Mouse (Mus musculus) thymus, adult 18-20 months (tissue): Measurements from ENCODE around the gene Galnt3.

Source experiments
- DNase-seq, 2 experiments: peaks; one replicate each; pipeline ENCODE4 v3.0.0; 2022; ENCODE audit warnings: mixed read lengths in 2 of 2

Gene Galnt3

DNA sequence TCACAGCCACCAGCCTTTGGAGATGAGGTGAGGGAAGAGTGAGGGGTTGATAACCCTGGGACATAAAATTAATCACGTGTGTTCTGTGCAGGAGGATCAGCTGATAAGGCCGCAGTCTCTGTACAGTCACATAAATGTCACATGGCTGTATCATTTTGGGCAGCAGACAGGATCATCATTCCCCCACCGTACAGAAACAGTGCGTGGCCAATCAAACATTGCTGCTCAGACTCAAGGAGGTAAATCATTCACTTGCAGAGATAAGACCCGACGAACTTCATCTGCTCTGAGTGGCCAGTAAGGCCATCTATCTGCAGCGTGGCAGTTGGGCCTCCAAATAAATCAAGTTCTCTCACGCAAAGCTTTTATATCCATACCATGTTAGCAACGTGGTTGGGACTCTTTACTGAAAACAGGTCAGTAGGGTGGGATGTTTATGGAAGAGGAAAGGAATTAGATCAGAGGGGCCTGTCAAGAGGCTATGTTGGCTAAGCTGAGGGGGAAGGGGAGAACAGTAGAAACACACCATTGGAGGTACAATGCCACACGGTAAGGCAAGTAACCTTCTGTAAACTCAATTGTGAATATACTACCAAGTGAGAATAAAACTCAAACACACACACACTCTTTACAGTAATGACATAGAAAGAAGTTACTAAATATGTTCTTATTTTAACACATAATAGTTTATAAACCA, 20.9 kb downstream of the Galnt3 start:
- DNase-seq, result no peak

DNA sequence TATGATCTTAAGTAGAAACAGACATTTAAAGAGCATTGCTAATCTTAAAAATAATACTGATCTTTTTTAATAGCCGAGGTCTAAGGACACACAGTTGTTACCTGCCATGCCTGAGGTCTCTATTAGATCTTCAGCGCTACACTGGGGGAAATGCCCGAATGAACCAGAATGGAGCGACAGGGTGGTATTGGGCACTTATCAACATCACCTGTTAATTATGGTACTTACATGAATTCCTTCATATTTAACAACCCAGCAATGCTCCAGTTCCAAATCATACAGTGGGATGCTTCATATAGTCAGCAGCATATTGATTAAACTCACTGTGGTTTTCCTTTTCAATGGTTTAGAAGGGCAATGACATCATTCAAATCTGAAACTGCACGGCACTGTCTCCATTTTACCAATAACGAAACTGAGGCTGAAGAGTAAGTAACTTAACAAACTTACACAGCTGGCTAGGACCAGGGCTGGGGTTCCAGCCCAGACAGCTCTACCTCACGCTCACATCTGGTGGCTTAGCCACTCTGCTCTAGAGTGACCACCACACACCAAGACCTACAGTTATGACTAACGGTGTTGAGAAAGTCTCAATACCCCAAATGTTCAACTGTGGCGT, 23.0 kb downstream of the Galnt3 start:
- DNase-seq, result no peak

GRCm38 (mm10) chr2:66100671-66101351, 24.0 kb downstream of the Galnt3 start:
- no peak for DNase-seq

- no peak for DNase-seq
Measured at GRCm38 (mm10) chr2:66100239-66100638, 24.6 kb downstream of the Galnt3 start.

GRCm38 (mm10) chr2:66094622-66095181, 30.1 kb downstream of the Galnt3 start:
- DNase-seq, result no peak

GRCm38 (mm10) chr2:66091296-66091695, 33.5 kb downstream of the Galnt3 start:
- no peak for DNase-seq

GRCm38 (mm10) chr2:66081876-66082275, 42.9 kb downstream of the Galnt3 start:
- DNase-seq, result no peak

DNA sequence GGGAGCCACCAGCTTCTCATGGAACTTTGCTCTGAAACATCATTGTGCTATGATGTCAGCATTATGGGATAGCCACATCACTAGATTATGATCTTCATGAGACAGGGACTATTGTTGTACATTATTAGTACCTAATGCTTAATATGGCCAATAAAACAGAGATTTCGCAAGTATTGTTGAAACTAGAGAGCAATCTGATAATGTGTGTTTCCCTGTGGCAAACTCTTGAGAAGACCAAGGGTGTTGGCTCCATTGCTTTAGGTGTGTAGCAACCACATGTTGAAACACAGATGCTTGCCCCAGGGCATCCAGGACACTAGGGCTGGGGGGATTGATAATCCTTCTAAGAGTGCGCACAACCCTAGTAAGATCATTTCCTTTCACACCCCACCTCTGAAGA, 44.1 kb downstream of the Galnt3 start:
- DNase-seq, result no peak

- DNase-seq, result no peak
Measured at GRCm38 (mm10) chr2:66069454-66069853, 55.3 kb downstream of the Galnt3 start.

DNA sequence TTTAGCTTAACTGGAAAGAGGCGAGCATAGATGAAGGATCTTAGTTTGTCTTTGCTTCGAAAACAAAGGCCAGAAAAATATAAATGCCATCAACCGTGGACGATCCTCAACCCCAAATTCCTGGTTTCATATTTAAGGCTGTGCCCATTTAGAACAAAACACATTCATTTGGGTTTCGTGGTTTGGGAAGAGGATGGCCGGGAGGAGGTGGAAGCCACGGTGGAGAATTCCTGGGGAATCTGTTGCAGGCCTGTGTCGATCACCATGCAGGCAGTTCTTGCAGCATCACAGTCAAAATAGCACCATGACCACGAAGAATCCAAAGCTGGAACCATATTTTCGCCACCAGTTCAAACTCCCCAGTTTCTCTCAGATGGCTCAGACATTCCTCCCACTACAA, 61.5 kb downstream of the Galnt3 start:
- DNase-seq, result no peak

GRCm38 (mm10) chr2:66044405-66045089, 80.2 kb downstream of the Galnt3 start:
- DNase-seq, result no peak

DNA sequence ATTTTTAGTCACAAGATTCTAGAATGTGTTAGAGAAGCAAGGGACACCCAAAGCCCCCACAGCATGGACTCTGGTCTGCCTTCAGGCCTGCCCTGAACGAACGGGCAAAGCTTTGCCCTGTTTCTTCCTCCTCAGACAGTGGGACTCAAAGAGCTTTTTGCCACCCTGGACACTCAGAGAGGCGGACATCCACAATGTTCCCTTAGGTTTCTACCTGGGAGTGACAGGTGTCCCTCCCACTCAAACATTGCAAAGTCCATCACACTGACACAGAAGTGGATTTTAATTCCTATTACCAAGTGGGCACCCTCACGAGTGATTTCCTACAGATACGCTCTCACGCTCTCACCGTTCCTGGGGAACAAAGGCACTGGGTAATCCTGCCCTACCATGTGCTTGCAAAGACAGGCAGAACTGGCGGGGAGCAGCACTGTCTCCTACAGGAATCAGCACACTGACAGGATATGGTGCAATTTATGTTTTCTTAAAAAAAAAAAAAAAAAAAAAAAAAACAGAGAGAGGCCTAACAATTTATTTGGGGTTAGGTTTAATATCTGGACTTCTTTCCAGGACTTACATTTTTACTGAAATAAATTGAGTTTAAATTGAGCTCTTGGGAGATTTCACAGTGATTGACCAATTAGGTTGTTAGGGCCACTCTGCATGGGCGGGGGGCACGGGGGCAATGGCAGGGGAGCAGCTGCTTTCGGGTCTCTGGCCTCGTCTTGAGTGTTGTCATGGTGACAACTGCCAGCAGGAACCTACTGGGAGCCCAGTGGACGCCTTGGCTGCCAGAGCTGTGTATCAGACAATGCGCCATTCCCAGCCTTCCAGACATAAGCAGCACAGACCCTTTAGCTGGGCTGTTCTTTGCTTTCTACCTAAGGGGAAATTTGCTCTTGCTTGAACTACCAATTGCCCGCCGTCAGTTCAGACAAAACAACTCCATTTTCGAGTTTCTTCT, 81.1 kb downstream of the Galnt3 start:
- DNase-seq, result no peak

- DNase-seq, result no peak
Measured at GRCm38 (mm10) chr2:66041917-66042419, 82.8 kb downstream of the Galnt3 start.

DNA sequence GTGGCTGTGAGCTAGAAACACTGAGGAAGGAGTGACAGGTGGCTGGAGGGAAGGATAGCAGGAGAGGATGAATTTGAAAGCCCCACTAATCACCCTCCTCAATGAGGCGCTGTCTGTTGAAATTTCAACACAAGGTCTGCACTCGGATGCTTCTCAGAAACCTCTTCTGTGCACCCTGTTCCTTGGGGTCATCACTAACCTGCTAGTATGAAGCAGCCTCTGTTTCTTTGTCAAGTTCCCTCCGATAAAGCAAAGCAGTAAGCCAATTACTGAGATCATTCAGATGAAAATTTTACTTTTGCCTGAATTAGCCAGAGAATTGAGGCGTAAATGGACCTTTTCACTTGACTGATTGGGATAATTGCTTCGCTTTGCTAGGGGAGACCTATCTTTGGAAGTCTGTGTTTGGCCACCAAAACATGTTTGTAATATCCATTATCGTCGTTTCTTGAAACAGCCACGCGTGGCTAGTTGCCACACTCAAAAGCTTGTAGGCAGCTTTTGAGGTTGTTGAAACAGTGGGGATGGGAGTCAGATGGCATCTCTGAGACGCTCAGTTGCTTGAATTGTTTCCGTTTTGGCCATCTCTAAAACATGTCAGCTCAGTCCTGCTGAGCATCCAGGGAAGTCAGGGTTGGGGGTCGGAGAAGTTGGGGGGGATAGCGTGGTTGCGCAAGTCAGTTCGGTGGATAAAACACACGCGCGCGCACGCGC, 83.4 kb downstream of the Galnt3 start:
- no peak for DNase-seq

- DNase-seq, result no peak
Measured at GRCm38 (mm10) chr2:66040611-66041010, 84.2 kb downstream of the Galnt3 start.

DNA sequence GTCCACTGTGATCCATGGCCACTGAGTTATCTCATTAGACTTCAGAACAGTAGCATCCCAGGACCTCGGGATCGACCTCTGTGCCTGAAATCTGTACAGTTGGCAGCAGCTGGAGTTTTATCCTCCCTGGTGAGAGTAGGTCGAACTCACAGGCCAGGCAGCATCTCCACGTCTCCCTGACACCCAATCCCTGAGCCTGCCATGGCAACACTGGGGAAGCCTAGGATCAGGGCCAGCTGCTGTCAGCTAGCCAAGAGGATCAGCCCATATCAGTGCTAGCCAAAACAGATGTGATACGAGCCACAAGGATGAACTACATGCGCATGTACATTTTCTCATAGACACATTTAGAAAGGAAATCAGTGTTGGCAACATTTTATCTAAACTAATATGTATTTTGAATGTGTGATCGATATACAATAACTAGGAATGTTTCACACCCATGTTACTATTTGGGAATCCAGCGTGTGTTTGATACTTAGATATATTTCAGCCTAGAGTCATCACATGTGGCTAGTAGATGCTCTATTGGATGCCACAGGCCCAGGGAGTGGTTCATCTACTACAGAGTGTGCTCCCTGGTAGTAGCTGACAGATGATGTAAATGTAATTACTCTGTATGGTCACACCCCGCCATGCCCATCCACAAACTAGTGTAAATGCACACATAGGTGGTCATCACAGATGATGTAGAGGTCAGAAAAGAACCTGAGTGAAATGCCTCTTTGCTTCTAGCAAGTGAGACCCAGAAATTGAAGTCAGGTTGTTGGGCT, 89.7 kb downstream of the Galnt3 start:
- DNase-seq, result no peak
